Mouse (Mus musculus): Measurements from ENCODE around the gene Kif21b.

- TF ChIP-seq CTCF (IDR thresholded peaks at IDR 0.05) (no peak), POLR2A (IDR thresholded peaks at IDR 0.05; ENCODE audit: insufficient read depth, low read depth, low read length) (no peak)
Observed at GRCm38 (mm10) chr1:136128416-136128815, 2.8 kb upstream of the Kif21b start.

Measured in heart, adult 2 months (tissue).